Mouse (Mus musculus): Measurements from ENCODE around the gene Rap2b. TPM values are rescaled to one million over a fixed set of nuclear protein-coding genes. Genes with fewer than 3 reads are reported as not detected.

The Rap2b gene
- 28.8 and 32.3 TPM in 2 replicates for polyA plus RNA-seq (2021; fragmentation: Nextera tagmentation)
- long read RNA-seq, experiment 1, full-length matches to known transcripts, result 164 of 166 reads
- long read RNA-seq, experiment 1, partial matches to known transcripts, result 0 of 166 reads
- long read RNA-seq, experiment 1, other reads (novel, unspliced or antisense), result 2 of 166 reads
- long read RNA-seq, experiment 2, full-length matches to known transcripts, result 184 of 184 reads
- long read RNA-seq, experiment 2, partial matches to known transcripts, result 0 of 184 reads
- long read RNA-seq, experiment 2, other reads (novel, unspliced or antisense), result 0 of 184 reads

DNA sequence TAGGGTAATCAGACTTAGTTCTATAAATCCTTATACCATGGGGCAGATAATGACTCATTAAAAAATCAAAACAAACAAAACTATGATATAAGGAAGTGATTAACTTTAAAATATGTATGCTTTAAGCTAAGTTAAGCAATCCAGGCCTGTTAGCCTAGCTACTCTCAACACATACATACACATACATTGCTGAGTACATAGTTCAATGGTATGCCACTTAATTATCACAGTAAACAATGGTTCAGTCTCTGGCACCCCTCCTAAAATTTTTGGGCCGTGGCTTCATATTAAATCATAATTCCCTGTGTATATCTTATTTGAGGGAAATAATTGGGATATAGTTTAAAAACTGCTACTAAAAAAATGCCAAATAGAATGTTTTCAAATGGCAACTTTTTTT lies at the start of gene Rap2b:
Rap2b (plus strand) TSS at position 301 of the 400 bp plus-strand sequence.

DNA sequence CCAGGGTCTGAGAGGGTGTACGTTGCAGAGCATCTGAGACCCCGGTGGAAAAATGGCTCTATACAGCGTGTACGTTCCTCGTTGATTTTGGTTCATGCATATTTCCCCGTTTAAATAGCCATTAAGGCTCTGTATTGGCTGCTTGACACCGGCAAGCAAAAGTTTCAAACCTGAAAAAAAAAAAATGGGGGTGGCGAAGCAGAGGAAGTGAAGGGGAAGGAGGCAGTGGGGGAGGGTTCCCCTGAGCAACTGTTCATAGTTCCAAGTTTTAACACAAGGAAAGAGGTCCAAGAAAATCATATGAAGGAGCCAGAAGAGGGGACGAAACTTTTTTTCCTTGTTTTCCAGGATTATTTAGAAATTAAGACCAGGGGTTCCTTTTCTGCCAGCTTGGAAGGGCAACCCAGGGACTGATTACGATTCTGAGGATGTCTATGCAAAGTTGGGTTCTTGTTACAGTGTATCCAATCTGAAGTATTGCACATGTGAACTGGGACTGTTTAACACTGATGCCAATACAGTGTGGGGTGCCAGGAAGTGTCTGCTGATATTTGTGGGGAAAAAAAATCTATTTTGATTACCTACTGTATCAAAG lies 4.4 kb downstream of the Rap2b start, which contains the start of gene B430305J03Rik:
B430305J03Rik (minus strand) TSS at position 173 of the 595 bp plus-strand sequence.

Other genes starting within 250 kb of the Rap2b start
- gene B430305J03Rik, start 4.3 kb downstream of the Rap2b start, polyA plus RNA-seq (2021; fragmentation: Nextera tagmentation), result not detected in 2 replicates